Mouse (Mus musculus) heart, embryonic 10.5 days (tissue): Measurements from ENCODE around the gene Nppc. TPM values are rescaled to one million over a fixed set of nuclear protein-coding genes. Genes with fewer than 3 reads are reported as not detected.

Experiments
- DNase-seq: peaks from one replicate; pipeline ENCODE4 v3.0.0-alpha.2; 2017; ENCODE audit warnings: low spot score
- H3K27ac ChIP-seq: fragments of 300-500 bp; sonication (generic); 2 replicates; pipeline ENCODE4 v1.5.1; 2016; ENCODE audit warnings: mild to moderate bottlenecking
- H3K27me3 ChIP-seq: fragments of 300-500 bp; sonication (generic); 2 replicates; pipeline ENCODE4 v1.6.1; 2016; ENCODE audit warnings: mild to moderate bottlenecking; ENCODE audit not compliant: poor library complexity, insufficient read depth, severe bottlenecking
- H3K36me3 ChIP-seq: fragments of 300-500 bp; sonication (generic); 2 replicates; pipeline ENCODE4 v1.6.1; 2016; ENCODE audit warnings: mild to moderate bottlenecking, moderate library complexity
- H3K4me1 ChIP-seq: fragments of 300-500 bp; sonication (generic); 2 replicates; pipeline ENCODE4 v1.6.1; 2016; ENCODE audit warnings: mild to moderate bottlenecking
- H3K4me3 ChIP-seq: fragments of 300-500 bp; sonication (generic); 2 replicates; pipeline ENCODE4 v1.5.1; 2016; ENCODE audit warnings: mild to moderate bottlenecking, moderate library complexity
- H3K9me3 ChIP-seq: fragments of 300-500 bp; sonication (generic); 2 replicates; pipeline ENCODE4 v1.6.1; 2016; ENCODE audit warnings: mild to moderate bottlenecking, moderate library complexity
- WGBS: fragments of 180-500 bp; shearing (Covaris S2); methylation state at CpG from one replicate; pipeline ENCODE4 v1.1.7; 2016; 5-methylcytosine and 5-hydroxymethylcytosine counted together
- polyA plus RNA-seq: library from polyadenylated mRNA; unstranded; fragments of >200 nt; fragmentation: Nextera tagmentation; extraction: Ambion mirVana; gene quantifications from 2 replicates; pipeline ENCODE4 v1.2.1, GENCODE M21; 2016

Gene Nppc
- 0.37 and 0.38 TPM in 2 replicates for polyA plus RNA-seq

GRCm38 (mm10) chr1:86670279-86671038, at the start of gene Nppc:
TSS of gene Nppc (minus strand) at chr1:86670571.
- peak within 1 kb of the TSS; percentile 66 for H3K4me3 ChIP-seq
- DNase-seq: peak; percentile 87
- WGBS: 4% methylated on average over 59 of the region's 59 CpGs
- 0 out of 2 replicates have a peak within 1 kb of the TSS, but pooled peaks have one; percentile 59 for H3K27ac ChIP-seq
- peaks cover 15% of the 10 kb centered on the region for H3K4me1 ChIP-seq
- H3K27me3 ChIP-seq: peaks cover 88% of the 10 kb centered on the region
- no peaks in the 10 kb centered on the region for H3K36me3 ChIP-seq
- no peaks in the 10 kb centered on the region for H3K9me3 ChIP-seq

- DNase-seq: no peak
- H3K27me3 ChIP-seq: no peaks in the 10 kb centered on the region
- peaks cover 11% of the 10 kb centered on the region for H3K4me1 ChIP-seq
- no peak overlapping the region for H3K27ac ChIP-seq
- 81% methylated on average over 4 of the region's 4 CpGs for WGBS
- H3K4me3 ChIP-seq: no peak overlapping the region
- no peaks in the 10 kb centered on the region for H3K36me3 ChIP-seq
- no peaks in the 10 kb centered on the region for H3K9me3 ChIP-seq
These were observed 49.0 kb upstream of the Nppc start for GRCm38 (mm10) chr1:86719391-86719790.

- H3K4me3 ChIP-seq: no peak overlapping the region
- peaks cover 11% of the 10 kb centered on the region for H3K4me1 ChIP-seq
- H3K36me3 ChIP-seq: no peaks in the 10 kb centered on the region
- DNase-seq: no peak
- no peak overlapping the region for H3K27ac ChIP-seq
- 93% methylated on average over 1 of the region's 1 CpGs for WGBS
- H3K9me3 ChIP-seq: no peaks in the 10 kb centered on the region
- H3K27me3 ChIP-seq: no peaks in the 10 kb centered on the region
These were observed 47.8 kb upstream of the Nppc start for GRCm38 (mm10) chr1:86718190-86718589.

GRCm38 (mm10) chr1:86713054-86713453, 42.7 kb upstream of the Nppc start:
- Histone ChIP-seq H3K27me3 (no peaks in the 10 kb centered on the region), H3K4me1 (no peaks in the 10 kb centered on the region), H3K27ac (no peak overlapping the region), H3K4me3 (no peak overlapping the region), H3K9me3 (no peaks in the 10 kb centered on the region), H3K36me3 (no peaks in the 10 kb centered on the region)
- no peak for DNase-seq
- 85% methylated on average over 4 of the region's 4 CpGs for WGBS

- no peaks in the 10 kb centered on the region for H3K36me3 ChIP-seq
- no peaks in the 10 kb centered on the region for H3K9me3 ChIP-seq
- H3K27ac ChIP-seq: no peak overlapping the region
- H3K4me1 ChIP-seq: no peaks in the 10 kb centered on the region
- 85% methylated on average over 2 of the region's 2 CpGs for WGBS
- no peaks in the 10 kb centered on the region for H3K27me3 ChIP-seq
- H3K4me3 ChIP-seq: no peak overlapping the region
- DNase-seq: no peak
These were observed 41.7 kb upstream of the Nppc start for GRCm38 (mm10) chr1:86712045-86712444.

- DNase-seq: no peak
- H3K27ac ChIP-seq: no peak overlapping the region
- H3K36me3 ChIP-seq: no peaks in the 10 kb centered on the region
- 82% methylated on average over 4 of the region's 4 CpGs for WGBS
- no peaks in the 10 kb centered on the region for H3K9me3 ChIP-seq
- no peak overlapping the region for H3K4me3 ChIP-seq
- 0 out of 2 replicates have a peak, but pooled peaks cover 1% of the 10 kb centered on the region for H3K4me1 ChIP-seq
- H3K27me3 ChIP-seq: no peaks in the 10 kb centered on the region
These were observed 39.2 kb upstream of the Nppc start for GRCm38 (mm10) chr1:86709546-86709945.

GRCm38 (mm10) chr1:86705461-86705860, 35.1 kb upstream of the Nppc start:
- Histone ChIP-seq H3K27ac (no peak overlapping the region; the same call in 1 of the 2 replicates), H3K4me1 (0 out of 2 replicates have a peak, but pooled peaks cover 7% of the 10 kb centered on the region), H3K27me3 (no peaks in the 10 kb centered on the region), H3K9me3 (no peaks in the 10 kb centered on the region), H3K4me3 (no peak overlapping the region), H3K36me3 (no peaks in the 10 kb centered on the region)
- WGBS: 77% methylated on average over 3 of the region's 3 CpGs
- DNase-seq: no peak

GRCm38 (mm10) chr1:86703965-86704326, 33.6 kb upstream of the Nppc start:
- H3K9me3 ChIP-seq: no peaks in the 10 kb centered on the region
- under 1% methylated on average over 27 of the region's 27 CpGs for WGBS
- H3K27ac ChIP-seq: peak overlapping the region; percentile 92
- no peaks in the 10 kb centered on the region for H3K36me3 ChIP-seq
- DNase-seq: peak; percentile 78
- H3K27me3 ChIP-seq: no peaks in the 10 kb centered on the region
- 0 out of 2 replicates have a peak, but pooled peaks cover 7% of the 10 kb centered on the region for H3K4me1 ChIP-seq
- H3K4me3 ChIP-seq: peak overlapping the region; percentile 92

GRCm38 (mm10) chr1:86703300-86703964, 33.1 kb upstream of the Nppc start, which contains the start of gene Dis3l2:
TSS of gene Dis3l2 (plus strand) at chr1:86703808.
- no peaks in the 10 kb centered on the region for H3K9me3 ChIP-seq
- 0 out of 2 replicates have a peak, but pooled peaks cover 7% of the 10 kb centered on the region for H3K4me1 ChIP-seq
- H3K27me3 ChIP-seq: no peaks in the 10 kb centered on the region

GRCm38 (mm10) chr1:86700367-86700766, 30.0 kb upstream of the Nppc start:
- Histone ChIP-seq H3K9me3 (no peaks in the 10 kb centered on the region), H3K27me3 (no peaks in the 10 kb centered on the region), H3K27ac (no peak overlapping the region), H3K36me3 (no peaks in the 10 kb centered on the region), H3K4me3 (no peak overlapping the region), H3K4me1 (0 out of 2 replicates have a peak, but pooled peaks cover 7% of the 10 kb centered on the region)
- no peak for DNase-seq
- WGBS: 40% methylated on average over 7 of the region's 7 CpGs

More at GRCm38 (mm10) chr1:86703300-86703964, 33.1 kb upstream of the Nppc start, which contains the start of gene Dis3l2:
- Histone ChIP-seq H3K4me3 (peak within 1 kb of the TSS; percentile 92), H3K36me3 (no peaks in the 10 kb centered on the region), H3K27ac (peak within 1 kb of the TSS; percentile 92)
- 4% methylated on average over 53 of the region's 54 CpGs for WGBS
- DNase-seq: peak; percentile 90

- Histone ChIP-seq H3K27me3 (no peaks in the 10 kb centered on the region), H3K4me3 (no peak overlapping the region), H3K4me1 (0 out of 2 replicates have a peak, but pooled peaks cover 6% of the 10 kb centered on the region), H3K27ac (no peak overlapping the region), H3K9me3 (no peaks in the 10 kb centered on the region), H3K36me3 (no peaks in the 10 kb centered on the region)
- no peak for DNase-seq
- 65% methylated on average over 11 of the region's 11 CpGs for WGBS
These were observed 29.2 kb upstream of the Nppc start for GRCm38 (mm10) chr1:86699346-86700136.

GRCm38 (mm10) chr1:86698721-86699120, 28.4 kb upstream of the Nppc start:
- DNase-seq: no peak
- 33% methylated on average over 2 of the region's 2 CpGs for WGBS

More at GRCm38 (mm10) chr1:86698721-86699120, 28.4 kb upstream of the Nppc start:
- no peaks in the 10 kb centered on the region for H3K9me3 ChIP-seq
- H3K4me3 ChIP-seq: no peak overlapping the region
- no peak overlapping the region for H3K27ac ChIP-seq
- no peaks in the 10 kb centered on the region for H3K27me3 ChIP-seq
- 0 out of 2 replicates have a peak, but pooled peaks cover 4% of the 10 kb centered on the region for H3K4me1 ChIP-seq
- H3K36me3 ChIP-seq: no peaks in the 10 kb centered on the region
